Mouse (Mus musculus) neural tube, embryonic 12.5 days (tissue): ENCODE measurements at regions not wholly inside any gene's neighbourhood (a gene's known extent, or its start where the extent isn't known, plus 50 kb on each side); places are given as distances from the start of the nearest gene placed in this dataset.

ENCODE experiments used
- ATAC-seq: fragments of 200-750 bp; cut with Nextera tagmentation; 2 replicates; pipeline ENCODE4 v1.8.0; 2017; ENCODE audit warnings: low read depth, mild to moderate bottlenecking, moderate TSS enrichment, moderate library complexity; ENCODE audit not compliant: low FRiP score
- H3K27ac ChIP-seq: fragments of 300-500 bp; sonication (generic); 2 replicates; pipeline ENCODE4 v1.5.1; 2016
- H3K27me3 ChIP-seq: fragments of 300-500 bp; sonication (generic); replicated peaks from 2 replicates; pipeline ENCODE4 v1.6.1; 2016; ENCODE audit warnings: mild to moderate bottlenecking
- H3K36me3 ChIP-seq: fragments of 300-500 bp; sonication (generic); 2 replicates; pipeline ENCODE4 v1.6.1; 2016; ENCODE audit warnings: mild to moderate bottlenecking
- H3K4me1 ChIP-seq: fragments of 300-500 bp; sonication (generic); 2 replicates; pipeline ENCODE4 v1.6.1; 2016
- H3K4me2 ChIP-seq: fragments of 300-500 bp; sonication (generic); replicated peaks from 2 replicates; pipeline ENCODE4 v1.6.1; 2016; ENCODE audit warnings: mild to moderate bottlenecking
- H3K4me3 ChIP-seq: fragments of 300-500 bp; sonication (generic); 2 replicates; pipeline ENCODE4 v1.5.1; 2016
- H3K9ac ChIP-seq: fragments of 300-500 bp; sonication (generic); 2 replicates; pipeline ENCODE4 v1.6.1; 2016; ENCODE audit warnings: mild to moderate bottlenecking
- H3K9me3 ChIP-seq: fragments of 300-500 bp; sonication (generic); 2 replicates; pipeline ENCODE4 v1.6.1; 2016; ENCODE audit warnings: mild to moderate bottlenecking
- WGBS: fragments of 180-500 bp; shearing (Covaris S2); methylation state at CpG from one replicate; pipeline ENCODE4 v1.1.7; 2016; 5-methylcytosine and 5-hydroxymethylcytosine counted together

GRCm38 (mm10) chr12:106674741-106675140 is 664.7 kb downstream of the Vrk1 start:
- ATAC-seq = no peak
- Histone ChIP-seq H3K9ac (no peak overlapping the region), H3K27me3 (no peaks in the 10 kb centered on the region), H3K4me3 (no peak overlapping the region), H3K27ac (no peak overlapping the region), H3K9me3 (no peaks in the 10 kb centered on the region), H3K4me1 (no peaks in the 10 kb centered on the region), H3K4me2 (no peak overlapping the region), H3K36me3 (no peaks in the 10 kb centered on the region)
- 83% methylated on average over 1 of the region's 1 CpGs for WGBS

- ATAC-seq = no peak
- Histone ChIP-seq H3K36me3 (no peaks in the 10 kb centered on the region), H3K4me3 (no peak overlapping the region), H3K4me2 (no peak overlapping the region), H3K4me1 (no peaks in the 10 kb centered on the region), H3K9ac (no peak overlapping the region), H3K27me3 (no peaks in the 10 kb centered on the region), H3K27ac (no peak overlapping the region), H3K9me3 (no peaks in the 10 kb centered on the region)
- WGBS = 92% methylated on average over 3 of the region's 3 CpGs
These were observed 666.1 kb downstream of the Vrk1 start for GRCm38 (mm10) chr12:106676136-106676535.

- H3K9ac ChIP-seq = no peak overlapping the region
- WGBS = 61% methylated on average over 7 of the region's 7 CpGs
- ATAC-seq = no peak
- H3K9me3 ChIP-seq = no peaks in the 10 kb centered on the region
- H3K27me3 ChIP-seq = no peaks in the 10 kb centered on the region
- no peak overlapping the region for H3K4me2 ChIP-seq
- no peak overlapping the region for H3K27ac ChIP-seq
- no peaks in the 10 kb centered on the region for H3K4me1 ChIP-seq
- H3K36me3 ChIP-seq = no peaks in the 10 kb centered on the region
- H3K4me3 ChIP-seq = no peak overlapping the region
These were observed 666.5 kb downstream of the Vrk1 start for GRCm38 (mm10) chr12:106676566-106676965.

- H3K4me2 ChIP-seq = no peak overlapping the region
These were observed 676.0 kb downstream of the Vrk1 start for GRCm38 (mm10) chr12:106685986-106686385.

GRCm38 (mm10) chr12:106687751-106688150 is 677.7 kb downstream of the Vrk1 start:
- Histone ChIP-seq H3K9ac (no peak overlapping the region), H3K27me3 (no peaks in the 10 kb centered on the region), H3K27ac (no peak overlapping the region), H3K4me3 (no peak overlapping the region), H3K4me2 (no peak overlapping the region), H3K9me3 (no peaks in the 10 kb centered on the region), H3K36me3 (no peaks in the 10 kb centered on the region), H3K4me1 (no peaks in the 10 kb centered on the region)
- ATAC-seq = no peak
- 25% methylated on average over 12 of the region's 12 CpGs for WGBS

More at GRCm38 (mm10) chr12:106685986-106686385, 676.0 kb downstream of the Vrk1 start:
- no peaks in the 10 kb centered on the region for H3K36me3 ChIP-seq
- H3K4me3 ChIP-seq = no peak overlapping the region
- no peaks in the 10 kb centered on the region for H3K9me3 ChIP-seq
- no peaks in the 10 kb centered on the region for H3K27me3 ChIP-seq
- WGBS = 93% methylated on average over 5 of the region's 5 CpGs
- H3K4me1 ChIP-seq = no peaks in the 10 kb centered on the region
- no peak overlapping the region for H3K27ac ChIP-seq
- no peak overlapping the region for H3K9ac ChIP-seq
- no peak for ATAC-seq

DNA sequence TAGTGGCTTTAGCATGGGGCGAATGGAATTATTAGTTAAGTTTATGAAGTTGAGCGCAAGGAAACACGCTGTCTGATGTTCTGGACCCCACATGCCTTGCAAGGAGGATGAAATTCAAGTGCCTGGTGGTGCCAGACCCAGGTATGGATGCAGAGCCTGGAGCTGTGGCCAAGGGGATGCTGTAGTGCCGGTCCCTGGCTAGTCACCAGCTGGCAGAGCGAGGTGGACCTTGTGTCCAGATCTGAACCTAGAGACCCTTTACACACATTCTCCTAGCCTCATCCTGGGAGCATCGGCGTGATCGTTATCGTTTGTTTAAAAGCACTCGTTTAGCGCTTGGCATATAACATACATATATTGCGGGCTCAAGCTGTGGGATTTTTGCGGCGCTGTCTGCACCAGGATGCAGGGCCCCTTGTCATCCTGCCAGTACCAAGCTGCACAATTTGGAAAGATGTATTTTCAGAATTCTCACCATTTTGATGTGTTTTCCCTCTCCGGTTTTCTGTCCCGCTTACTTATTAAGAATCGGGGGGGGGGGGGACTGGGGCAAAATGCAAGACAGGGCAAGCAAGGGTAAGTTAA is 678.2 kb downstream of the Vrk1 start:
- Histone ChIP-seq H3K4me3 (no peak overlapping the region), H3K4me2 (no peak overlapping the region), H3K4me1 (no peaks in the 10 kb centered on the region), H3K9me3 (no peaks in the 10 kb centered on the region), H3K27me3 (no peaks in the 10 kb centered on the region), H3K9ac (no peak overlapping the region), H3K36me3 (no peaks in the 10 kb centered on the region), H3K27ac (no peak overlapping the region)
- ATAC-seq = no peak
- WGBS = 81% methylated on average over 17 of the region's 17 CpGs

GRCm38 (mm10) chr12:106702958-106703357 is 692.9 kb downstream of the Vrk1 start:
- Histone ChIP-seq H3K36me3 (no peaks in the 10 kb centered on the region), H3K4me1 (0 out of 2 replicates have a peak, but pooled peaks cover 6% of the 10 kb centered on the region), H3K27ac (no peak overlapping the region), H3K9me3 (no peaks in the 10 kb centered on the region), H3K27me3 (no peaks in the 10 kb centered on the region), H3K4me2 (no peak overlapping the region), H3K9ac (no peak overlapping the region), H3K4me3 (no peak overlapping the region)
- 85% methylated on average over 5 of the region's 5 CpGs for WGBS
- no peak for ATAC-seq

- WGBS = 82% methylated on average over 9 of the region's 9 CpGs
- Histone ChIP-seq H3K9ac (no peak overlapping the region), H3K9me3 (no peaks in the 10 kb centered on the region), H3K27ac (no peak overlapping the region), H3K27me3 (no peaks in the 10 kb centered on the region), H3K4me3 (no peak overlapping the region), H3K36me3 (no peaks in the 10 kb centered on the region), H3K4me2 (no peak overlapping the region), H3K4me1 (no peaks in the 10 kb centered on the region)
- ATAC-seq = no peak
These were observed 711.4 kb downstream of the Vrk1 start for GRCm38 (mm10) chr12:106721271-106722009.

DNA sequence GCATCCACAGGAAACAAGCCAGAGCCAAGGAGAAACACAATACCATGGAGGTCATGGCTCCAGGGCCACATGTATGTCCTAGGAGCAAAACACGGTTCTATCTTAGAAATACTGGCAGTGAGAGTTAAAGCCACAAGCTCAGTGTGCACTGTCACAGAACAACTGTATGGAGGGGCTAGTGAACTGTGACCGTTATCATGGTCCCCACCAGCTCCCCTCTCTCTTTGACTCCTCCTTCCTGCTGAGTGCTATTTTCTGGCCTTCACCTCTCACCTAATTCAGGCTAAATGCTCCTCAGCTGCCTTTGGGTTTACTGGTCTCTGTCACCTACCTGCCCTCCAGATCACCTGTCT is 712.0 kb downstream of the Vrk1 start:
- no peaks in the 10 kb centered on the region for H3K36me3 ChIP-seq
- H3K27ac ChIP-seq = no peak overlapping the region
- no peak for ATAC-seq
- H3K4me3 ChIP-seq = no peak overlapping the region
- WGBS = 81% methylated on average over 2 of the region's 2 CpGs
- no peaks in the 10 kb centered on the region for H3K9me3 ChIP-seq
- no peak overlapping the region for H3K4me2 ChIP-seq
- no peaks in the 10 kb centered on the region for H3K27me3 ChIP-seq
- H3K4me1 ChIP-seq = no peaks in the 10 kb centered on the region
- no peak overlapping the region for H3K9ac ChIP-seq

DNA sequence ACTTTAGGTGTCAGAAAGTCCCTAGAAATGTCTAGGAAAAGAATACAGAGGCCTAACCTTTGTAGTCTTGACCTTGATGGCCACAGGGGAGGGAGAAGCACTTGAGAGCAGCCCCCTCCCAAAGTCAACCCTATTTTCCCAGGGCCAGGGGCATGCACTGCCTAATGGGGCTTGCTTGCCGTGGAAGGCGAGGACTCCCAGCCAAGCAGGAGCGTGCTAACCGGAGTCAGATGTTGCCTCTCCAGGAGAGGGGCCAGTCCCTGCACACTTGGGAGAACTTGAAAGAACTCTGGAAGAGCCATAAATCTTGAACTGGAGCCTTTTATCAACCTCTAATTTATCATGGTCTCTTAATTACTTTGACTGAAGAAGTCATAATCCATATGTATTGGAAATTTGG is 712.7 kb downstream of the Vrk1 start:
- H3K36me3 ChIP-seq = no peaks in the 10 kb centered on the region
- no peak overlapping the region for H3K9ac ChIP-seq
- H3K4me3 ChIP-seq = no peak overlapping the region
- H3K27ac ChIP-seq = no peak overlapping the region
- H3K9me3 ChIP-seq = no peaks in the 10 kb centered on the region
- H3K27me3 ChIP-seq = no peaks in the 10 kb centered on the region
- WGBS = 79% methylated on average over 4 of the region's 4 CpGs
- no peak for ATAC-seq
- H3K4me2 ChIP-seq = no peak overlapping the region
- H3K4me1 ChIP-seq = no peaks in the 10 kb centered on the region

GRCm38 (mm10) chr12:106726920-106727319 is 716.9 kb downstream of the Vrk1 start:
- Histone ChIP-seq H3K4me1 (no peaks in the 10 kb centered on the region), H3K9me3 (no peaks in the 10 kb centered on the region), H3K36me3 (no peaks in the 10 kb centered on the region), H3K27me3 (no peaks in the 10 kb centered on the region), H3K4me2 (no peak overlapping the region), H3K27ac (no peak overlapping the region), H3K9ac (no peak overlapping the region), H3K4me3 (no peak overlapping the region)
- WGBS = 72% methylated on average over 8 of the region's 8 CpGs
- no peak for ATAC-seq

DNA sequence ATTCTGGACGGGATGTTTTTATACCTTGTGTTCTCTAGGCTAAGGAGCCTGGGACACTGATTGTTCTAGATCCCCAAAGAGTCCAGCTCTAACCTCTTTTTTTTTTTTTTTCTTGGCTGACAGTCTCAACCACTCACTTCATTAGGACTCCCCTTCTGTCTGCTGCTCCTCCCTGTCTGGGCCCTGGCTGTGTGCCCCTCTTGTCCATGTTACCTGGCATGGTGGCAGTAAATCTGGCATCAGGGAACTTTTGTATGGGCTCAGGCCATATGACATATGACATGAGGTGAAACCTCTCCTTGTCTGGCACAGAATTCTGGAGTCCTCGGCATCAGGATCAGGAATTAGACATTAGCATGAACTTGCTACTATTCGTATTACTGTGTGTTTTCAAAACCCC is 717.5 kb downstream of the Vrk1 start:
- ATAC-seq = no peak
- WGBS = 96% methylated on average over 3 of the region's 3 CpGs
- Histone ChIP-seq H3K4me3 (no peak overlapping the region), H3K9me3 (no peaks in the 10 kb centered on the region), H3K4me2 (no peak overlapping the region), H3K9ac (no peak overlapping the region), H3K27me3 (no peaks in the 10 kb centered on the region), H3K27ac (no peak overlapping the region), H3K4me1 (no peaks in the 10 kb centered on the region), H3K36me3 (no peaks in the 10 kb centered on the region)

DNA sequence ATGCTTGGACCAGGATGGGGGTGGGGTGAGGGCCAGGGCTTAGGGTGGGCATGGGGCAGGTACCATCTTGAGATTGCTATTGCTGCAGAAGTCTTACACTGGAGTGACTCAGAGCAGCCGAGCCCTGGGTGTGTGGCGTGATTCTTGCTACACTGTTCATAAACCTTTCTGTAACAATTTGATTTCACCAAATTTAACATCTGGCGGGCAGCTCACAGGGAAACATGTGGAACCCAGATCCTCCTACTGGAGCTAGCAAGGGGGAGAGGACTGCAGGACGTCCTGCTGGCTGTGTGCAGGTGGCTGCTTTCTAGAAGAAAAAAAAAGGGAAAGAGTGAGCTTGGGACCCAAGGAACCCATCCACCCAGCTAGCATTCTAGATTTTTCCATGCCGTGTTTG is 719.7 kb downstream of the Vrk1 start:
- WGBS = 83% methylated on average over 5 of the region's 5 CpGs

More for the DNA sequence above, 719.7 kb downstream of the Vrk1 start:
- H3K4me2 ChIP-seq = no peak overlapping the region
- no peak overlapping the region for H3K9ac ChIP-seq
- H3K27me3 ChIP-seq = no peaks in the 10 kb centered on the region
- no peaks in the 10 kb centered on the region for H3K4me1 ChIP-seq
- H3K27ac ChIP-seq = no peak overlapping the region
- no peak overlapping the region for H3K4me3 ChIP-seq
- no peaks in the 10 kb centered on the region for H3K36me3 ChIP-seq
- no peak for ATAC-seq
- H3K9me3 ChIP-seq = no peaks in the 10 kb centered on the region
